Mouse (Mus musculus) retina, postnatal 1 day (tissue): ENCODE data around the gene Lrrc8a.

Source experiments
- DNase-seq: peaks from one replicate; pipeline ENCODE4 v3.0.0-alpha.2; 2012

Lrrc8a gene

GRCm38 (mm10) chr2:30237199-30237880 is at the start of gene Lrrc8a:
Gene Lrrc8a, plus strand, starts transcription at chr2:30237715.
- peak; percentile 99 for DNase-seq

GRCm38 (mm10) chr2:30191790-30192580 is 45.5 kb upstream of the Lrrc8a start:
- no peak for DNase-seq

GRCm38 (mm10) chr2:30194656-30195055 is 42.9 kb upstream of the Lrrc8a start:
- no peak for DNase-seq

- no peak for DNase-seq
These were observed 39.5 kb upstream of the Lrrc8a start for GRCm38 (mm10) chr2:30198021-30198420.

GRCm38 (mm10) chr2:30199984-30200383 is 37.5 kb upstream of the Lrrc8a start:
- no peak for DNase-seq

GRCm38 (mm10) chr2:30200388-30200925 is 37.1 kb upstream of the Lrrc8a start:
- DNase-seq = no peak

- peak; percentile 58 for DNase-seq
These were observed 34.1 kb upstream of the Lrrc8a start for GRCm38 (mm10) chr2:30203439-30203838.

GRCm38 (mm10) chr2:30205255-30205628 is 32.3 kb upstream of the Lrrc8a start:
- no peak for DNase-seq

GRCm38 (mm10) chr2:30205629-30206357 is 31.7 kb upstream of the Lrrc8a start, which contains the start of gene Kyat1:
Gene Kyat1, minus strand, starts transcription at chr2:30205847.
- peak; percentile 98 for DNase-seq

- DNase-seq = no peak
These were observed 30.1 kb upstream of the Lrrc8a start for GRCm38 (mm10) chr2:30207401-30207800.

GRCm38 (mm10) chr2:30207886-30208285 is 29.6 kb upstream of the Lrrc8a start:
- DNase-seq = no peak

- no peak for DNase-seq
These were observed 25.9 kb upstream of the Lrrc8a start for GRCm38 (mm10) chr2:30211408-30212168.

GRCm38 (mm10) chr2:30212169-30212545 is 25.4 kb upstream of the Lrrc8a start:
- no peak for DNase-seq

- no peak for DNase-seq
These were observed 24.6 kb upstream of the Lrrc8a start for GRCm38 (mm10) chr2:30212951-30213350.

GRCm38 (mm10) chr2:30214745-30215144 is 22.8 kb upstream of the Lrrc8a start:
- DNase-seq = no peak

GRCm38 (mm10) chr2:30215493-30215892 is 22.0 kb upstream of the Lrrc8a start:
- no peak for DNase-seq

GRCm38 (mm10) chr2:30216293-30216692 is 21.2 kb upstream of the Lrrc8a start:
- DNase-seq = no peak

GRCm38 (mm10) chr2:30235593-30235992 is 1.9 kb upstream of the Lrrc8a start:
- DNase-seq = no peak

- no peak for DNase-seq
These were observed 903 bp upstream of the Lrrc8a start for GRCm38 (mm10) chr2:30236426-30237198.

GRCm38 (mm10) chr2:30237881-30238280 is 366 bp downstream of the Lrrc8a start:
- no peak for DNase-seq

- no peak for DNase-seq
These were observed 1.5 kb downstream of the Lrrc8a start for GRCm38 (mm10) chr2:30238906-30239465.
